Mouse (Mus musculus) layer of hippocampus, adult 9-11 months (tissue): ENCODE data around the gene Srrm4.

ENCODE experiments used
- DNase-seq: peaks from one replicate; pipeline ENCODE4 v3.0.0; 2022

Srrm4 gene

DNA sequence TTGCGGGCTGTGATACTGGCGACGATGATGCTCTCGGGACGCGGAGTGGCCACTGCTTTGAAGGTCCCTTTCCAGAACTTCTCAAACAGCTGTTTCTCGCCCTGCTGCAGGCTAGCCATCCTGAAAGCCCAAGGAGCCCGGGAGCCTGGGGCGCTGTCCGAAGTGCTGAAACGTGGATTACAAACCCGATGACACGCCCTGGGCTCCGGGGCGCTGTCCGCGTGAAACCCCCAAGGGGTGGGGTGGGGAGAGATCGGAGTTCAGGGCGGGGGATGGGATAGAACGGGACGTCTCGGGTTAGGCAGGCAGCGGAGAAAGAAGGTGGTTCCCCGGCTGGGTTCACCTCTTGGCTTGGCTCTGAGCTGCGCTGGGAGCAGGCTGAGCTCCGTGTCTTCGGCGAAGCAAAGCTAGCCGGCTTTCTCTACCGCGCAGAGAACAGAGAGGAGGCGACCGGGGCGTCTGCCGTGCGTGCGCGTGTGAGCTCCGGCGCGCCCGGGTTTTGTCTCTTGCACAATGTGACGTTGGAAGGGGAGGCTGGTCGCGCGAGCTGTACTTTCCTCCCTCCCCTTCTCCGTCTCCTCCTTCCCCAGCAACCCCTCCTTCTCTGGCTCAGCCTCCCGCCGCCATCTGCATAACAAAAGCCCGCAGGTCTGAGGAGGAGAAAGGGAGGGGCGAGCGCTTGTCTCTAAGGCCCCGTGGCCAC is at the start of gene Srrm4:
Gene Srrm4 (minus strand): TSS at position 472 of the 703 bp plus-strand sequence.
- peak; percentile 90 for DNase-seq

DNA sequence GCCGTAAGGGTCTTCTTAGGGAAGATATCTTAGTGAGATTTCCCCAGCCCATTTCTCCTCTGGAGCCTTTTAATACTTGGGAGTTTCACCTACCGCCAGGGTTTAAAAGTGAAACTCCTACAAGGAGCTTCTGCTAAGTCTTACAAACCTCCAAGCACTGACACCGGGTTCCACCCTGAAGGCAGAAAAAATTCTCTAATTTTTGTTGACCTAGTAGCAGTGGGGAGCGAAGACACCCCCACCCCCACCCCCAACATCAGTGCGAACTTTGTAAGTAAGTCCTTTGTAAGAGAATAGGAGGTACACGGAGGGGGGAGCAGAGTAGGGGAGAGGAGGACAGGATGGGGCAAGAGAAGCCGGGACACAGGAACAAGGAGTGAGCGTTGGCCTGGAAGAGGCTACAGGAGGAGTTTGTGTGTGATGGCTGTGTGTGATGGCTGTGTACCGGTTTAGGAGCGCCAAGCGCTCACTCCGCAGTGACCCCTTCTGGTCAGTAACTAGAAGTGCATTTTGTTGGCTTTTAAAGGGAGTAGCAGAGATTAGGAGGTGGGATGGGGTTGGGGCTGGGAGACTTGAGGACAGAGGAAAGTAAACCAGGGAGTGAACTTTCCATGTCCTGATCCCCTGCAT is 1.3 kb upstream of the Srrm4 start:
- DNase-seq, result no peak

DNA sequence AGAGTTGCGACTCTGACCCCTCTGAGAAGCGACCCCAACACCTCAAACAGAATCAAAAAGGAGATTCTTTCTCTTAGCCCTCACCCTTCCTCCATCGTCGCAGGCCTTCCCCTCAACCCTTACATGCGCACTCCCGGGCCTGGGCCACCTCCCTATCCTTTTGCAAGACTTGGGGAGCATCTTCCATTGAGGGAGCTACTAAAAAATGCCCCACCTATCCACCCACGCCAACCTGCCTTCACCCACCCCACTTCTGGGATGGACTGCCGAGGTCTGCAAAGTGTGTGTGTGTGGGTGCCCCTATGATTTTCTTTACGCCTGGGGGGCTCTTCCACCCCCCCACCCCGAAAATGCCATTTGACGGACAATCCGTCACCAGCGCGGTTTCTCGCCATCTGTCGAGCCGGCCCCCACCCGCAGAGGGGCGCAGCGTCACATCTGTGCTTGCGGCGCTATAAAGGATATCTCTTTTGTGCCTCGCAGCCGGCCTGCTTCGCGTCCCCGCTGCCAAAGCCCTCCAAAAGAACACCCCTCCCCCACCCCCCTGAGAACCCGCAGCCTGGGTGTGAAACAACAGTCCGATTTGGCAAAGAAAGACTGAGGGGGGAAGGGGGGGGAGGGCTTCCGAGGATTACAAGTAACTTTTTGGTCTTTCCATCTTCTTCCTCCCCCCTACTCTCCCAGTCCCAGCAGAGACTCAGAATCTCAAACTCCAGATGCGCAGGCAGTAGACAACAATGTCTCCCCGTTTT is 608 bp upstream of the Srrm4 start:
- no peak for DNase-seq

DNA sequence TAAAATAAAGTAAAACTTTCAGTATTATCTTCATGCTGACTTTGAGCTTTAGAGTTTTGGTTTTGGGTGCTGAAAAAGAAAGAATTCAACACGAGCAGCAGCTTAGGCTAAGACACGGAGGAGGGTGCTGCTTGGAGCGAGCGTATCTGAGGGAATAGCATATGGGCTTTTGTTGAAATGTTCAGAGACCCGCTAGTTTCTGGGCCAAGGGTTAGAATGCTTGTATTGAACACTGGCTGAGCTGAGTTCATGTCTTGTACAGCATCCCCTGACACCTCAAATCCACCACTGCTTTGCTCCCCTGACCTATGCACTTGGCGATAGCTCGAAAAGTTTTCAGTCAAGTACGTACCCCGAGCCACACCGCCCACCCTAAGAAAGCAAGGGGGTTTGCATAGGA is 919 bp downstream of the Srrm4 start:
- no peak for DNase-seq

DNA sequence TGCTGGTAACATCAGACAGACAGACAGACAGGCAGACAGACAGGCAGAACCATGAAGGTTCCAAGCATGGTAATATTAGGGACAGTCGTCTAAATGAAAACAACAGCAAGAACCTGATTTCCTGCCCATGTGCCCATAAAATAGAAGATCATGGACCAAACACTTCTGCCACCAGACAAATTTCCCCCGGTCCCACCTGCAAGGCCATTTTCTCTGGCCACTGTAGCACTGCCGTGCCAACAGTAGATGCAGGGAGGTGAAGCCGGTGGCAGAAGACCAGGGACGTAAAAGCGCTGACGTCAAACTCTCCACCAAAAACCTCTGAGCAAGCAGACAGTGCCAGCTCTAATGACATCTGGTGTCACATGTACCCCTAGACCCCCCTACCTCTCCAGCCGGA is 2.0 kb downstream of the Srrm4 start:
- no peak for DNase-seq

DNA sequence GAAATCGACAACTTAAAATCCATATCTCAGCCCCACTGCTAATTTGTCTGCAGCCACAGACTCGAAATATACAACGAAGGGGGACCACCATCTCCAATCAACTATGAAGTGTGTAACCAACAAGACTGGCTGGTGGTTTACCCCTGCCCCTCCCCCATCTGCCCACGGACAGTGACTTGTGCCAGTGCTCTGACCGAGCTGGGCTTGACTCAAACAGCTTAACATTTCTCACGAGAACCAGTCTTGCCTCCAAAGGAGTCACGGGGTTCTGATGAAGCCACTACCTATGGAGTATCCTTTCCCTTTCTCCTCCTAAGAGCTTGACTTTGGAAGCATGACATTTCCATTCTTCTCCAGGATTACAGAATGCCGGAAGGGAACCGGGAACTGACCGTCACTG is 2.8 kb downstream of the Srrm4 start:
- no peak for DNase-seq

DNA sequence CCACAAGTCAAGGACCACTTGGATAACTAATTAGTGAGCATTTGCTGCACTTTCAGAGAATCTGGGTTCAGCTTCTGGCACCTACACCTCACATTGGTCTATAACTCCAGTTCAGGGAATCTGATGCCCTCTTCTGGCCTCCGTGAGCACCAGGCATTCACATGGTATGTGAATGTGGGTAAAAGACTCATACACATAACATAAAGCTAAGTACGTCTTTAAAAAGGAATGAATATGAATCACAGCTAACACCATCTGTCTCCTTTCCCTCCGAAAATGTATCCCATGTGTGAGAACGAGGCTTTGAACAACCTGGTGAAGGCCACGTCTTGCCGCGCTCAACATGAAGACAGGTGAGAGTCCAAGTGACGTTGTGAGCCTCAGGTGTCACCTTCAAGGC is 12.1 kb downstream of the Srrm4 start:
- DNase-seq, result no peak

DNA sequence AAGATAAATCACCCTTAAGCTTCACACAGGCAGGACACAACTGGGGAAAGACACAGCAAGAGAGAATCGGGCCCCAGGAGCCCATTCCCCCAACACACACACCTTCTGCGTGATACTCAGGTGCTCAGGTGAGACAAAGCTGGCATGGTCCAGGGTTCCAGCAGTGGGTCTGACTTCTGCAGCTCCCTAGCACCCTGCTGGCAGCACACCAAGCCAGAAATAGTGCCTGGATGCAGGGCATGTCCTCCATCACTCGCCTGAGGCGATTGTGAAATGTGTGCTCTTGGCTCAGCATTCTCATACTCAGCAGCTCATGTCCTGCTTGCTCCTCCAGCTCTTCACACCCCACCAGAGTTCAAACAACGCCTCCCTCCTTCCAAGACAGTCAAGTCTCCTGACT is 14.5 kb downstream of the Srrm4 start:
- DNase-seq, result no peak

DNA sequence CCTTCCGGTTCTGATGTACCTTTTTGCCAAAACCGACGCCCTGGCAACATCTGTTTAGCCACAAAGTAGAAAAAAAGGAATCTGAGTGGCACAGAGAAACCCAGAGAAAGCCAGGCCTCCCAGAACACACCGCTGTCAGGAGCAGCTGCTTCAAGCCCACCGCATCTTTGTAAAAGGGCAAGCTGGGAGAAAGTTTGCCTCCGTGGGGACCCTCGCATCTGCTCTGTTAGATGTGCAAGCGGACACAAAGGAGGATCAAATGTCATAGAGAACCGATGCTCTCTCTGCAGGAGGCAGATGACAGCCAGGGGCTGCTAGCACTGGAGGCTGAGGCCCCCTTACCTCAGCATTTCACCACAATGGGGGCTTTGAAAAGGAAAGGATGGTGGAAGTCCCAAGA is 18.3 kb downstream of the Srrm4 start:
- no peak for DNase-seq

DNA sequence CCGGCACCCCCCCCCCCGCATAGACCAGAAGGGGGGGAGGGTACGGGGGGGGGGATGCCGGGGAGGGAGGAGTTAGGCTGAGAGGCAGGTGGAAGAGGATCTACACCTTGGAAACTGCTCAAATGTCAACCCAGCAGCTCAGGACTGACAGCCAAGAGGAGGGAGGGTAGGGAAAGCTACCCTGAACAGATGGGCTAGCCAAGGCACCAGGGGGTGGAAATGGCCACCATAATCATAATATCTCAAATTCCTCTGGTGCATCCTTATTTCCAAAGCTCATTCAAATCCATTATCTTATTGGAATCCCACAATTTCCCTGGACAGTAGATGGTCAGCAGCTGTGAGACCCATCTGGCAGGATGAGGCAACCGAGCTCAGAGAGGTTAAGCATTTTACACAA is 19.7 kb downstream of the Srrm4 start:
- no peak for DNase-seq

DNA sequence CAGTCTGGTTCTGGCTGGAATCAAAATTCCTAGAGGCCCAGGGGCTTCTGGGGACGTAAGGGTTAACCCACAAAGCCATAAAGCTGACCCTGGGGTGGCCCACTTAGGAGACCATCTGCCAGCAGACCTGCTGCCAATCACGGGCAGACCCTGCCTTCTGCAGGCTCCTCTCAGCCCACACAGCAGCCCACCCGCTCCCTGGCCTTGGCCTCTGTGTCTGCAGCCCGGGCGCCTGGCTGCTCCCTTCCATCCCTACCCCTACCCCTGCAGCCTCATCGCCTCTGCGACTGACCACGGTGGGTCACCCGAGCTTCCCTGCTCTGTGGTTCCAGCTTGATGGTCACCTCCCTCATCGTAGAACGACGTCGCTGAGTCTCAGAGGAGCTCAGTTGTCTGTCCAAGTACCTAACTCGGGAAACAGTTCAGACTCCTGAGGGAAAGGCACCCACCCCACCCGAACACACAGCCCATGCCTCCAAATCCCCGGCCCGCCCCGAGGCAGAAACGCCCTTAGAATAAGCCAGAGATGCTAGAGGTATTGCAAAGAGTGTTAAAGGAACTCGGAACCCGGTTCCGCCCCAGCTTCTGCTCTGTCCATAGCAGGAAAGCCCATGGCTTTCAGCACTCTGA is 20.3 kb downstream of the Srrm4 start:
- DNase-seq, result no peak

DNA sequence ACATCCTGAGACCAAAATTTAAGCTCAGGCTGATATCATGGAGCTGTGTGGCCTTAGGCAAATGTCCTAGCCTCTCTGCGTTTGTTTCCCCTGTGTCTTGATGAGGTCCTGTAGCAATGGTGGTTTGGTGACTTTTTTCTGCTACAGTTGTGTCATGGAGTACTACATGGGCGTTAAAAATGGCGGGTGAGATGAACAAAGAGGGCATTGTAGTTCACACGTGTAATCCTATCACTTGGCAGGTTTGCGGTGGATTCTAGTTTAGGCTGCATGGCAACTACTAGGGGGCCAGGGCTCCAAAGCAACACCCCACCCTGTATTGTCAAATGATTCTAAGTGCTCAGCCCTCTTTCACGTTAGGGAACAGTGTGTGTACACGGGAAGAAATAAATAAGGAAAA is 21.1 kb downstream of the Srrm4 start:
- no peak for DNase-seq

DNA sequence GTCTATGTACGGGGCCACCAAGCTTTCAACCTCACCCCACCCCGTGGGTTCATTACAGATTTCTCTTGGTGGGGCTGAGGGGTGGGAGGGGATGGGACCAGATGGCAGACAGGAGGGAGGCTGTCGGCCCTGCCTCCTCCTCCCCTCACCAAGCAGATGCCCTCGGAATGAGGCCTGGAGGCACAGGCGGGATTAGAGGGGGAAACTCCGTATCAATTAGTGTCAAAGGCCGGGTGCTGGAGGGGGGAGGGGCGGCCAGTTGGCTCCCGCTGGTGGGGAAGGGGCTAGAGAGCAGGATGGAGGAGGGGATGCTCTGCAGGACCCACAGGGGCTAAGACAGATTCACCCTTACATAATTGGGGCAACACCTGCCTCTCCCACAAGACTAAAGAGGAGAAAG is 22.0 kb downstream of the Srrm4 start:
- no peak for DNase-seq

DNA sequence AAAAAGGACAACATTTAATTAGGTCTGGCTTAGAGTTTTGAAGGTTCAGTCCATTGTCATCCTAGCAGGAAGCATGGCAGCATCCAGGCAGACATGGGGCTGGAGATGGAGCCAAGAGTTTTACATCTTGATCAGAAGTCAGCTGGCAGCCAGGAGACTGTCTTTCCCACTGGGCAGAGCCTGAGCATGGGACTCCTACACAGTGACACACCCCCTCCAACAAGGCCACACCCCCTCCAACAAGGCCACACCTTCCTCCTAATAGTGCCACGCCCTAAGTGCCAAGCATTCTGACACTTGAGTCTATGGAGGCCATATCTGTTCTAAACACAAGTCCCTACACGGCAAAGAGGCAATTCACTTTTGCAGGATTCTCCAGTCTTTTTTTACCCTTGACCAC is 23.6 kb downstream of the Srrm4 start:
- no peak for DNase-seq

DNA sequence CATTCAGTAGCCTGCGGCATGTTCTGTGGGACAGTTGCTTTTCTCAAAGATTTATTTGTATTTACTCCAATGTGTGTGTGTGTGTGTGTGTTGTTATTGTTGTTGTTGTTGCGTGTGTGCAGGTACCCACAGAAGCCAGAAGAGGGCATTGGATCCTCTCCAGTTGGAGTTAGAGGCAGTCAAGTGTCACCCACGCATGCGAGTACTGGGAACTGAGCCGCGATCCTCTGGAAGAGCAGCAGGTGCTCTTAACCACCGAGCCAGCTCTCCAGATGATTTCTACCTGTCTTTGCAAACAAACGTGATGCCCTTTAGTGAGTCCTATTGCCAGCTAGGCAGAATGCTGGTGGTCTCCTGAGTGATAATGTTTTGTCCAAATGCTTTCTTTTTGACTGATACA is 24.3 kb downstream of the Srrm4 start:
- DNase-seq, result no peak

DNA sequence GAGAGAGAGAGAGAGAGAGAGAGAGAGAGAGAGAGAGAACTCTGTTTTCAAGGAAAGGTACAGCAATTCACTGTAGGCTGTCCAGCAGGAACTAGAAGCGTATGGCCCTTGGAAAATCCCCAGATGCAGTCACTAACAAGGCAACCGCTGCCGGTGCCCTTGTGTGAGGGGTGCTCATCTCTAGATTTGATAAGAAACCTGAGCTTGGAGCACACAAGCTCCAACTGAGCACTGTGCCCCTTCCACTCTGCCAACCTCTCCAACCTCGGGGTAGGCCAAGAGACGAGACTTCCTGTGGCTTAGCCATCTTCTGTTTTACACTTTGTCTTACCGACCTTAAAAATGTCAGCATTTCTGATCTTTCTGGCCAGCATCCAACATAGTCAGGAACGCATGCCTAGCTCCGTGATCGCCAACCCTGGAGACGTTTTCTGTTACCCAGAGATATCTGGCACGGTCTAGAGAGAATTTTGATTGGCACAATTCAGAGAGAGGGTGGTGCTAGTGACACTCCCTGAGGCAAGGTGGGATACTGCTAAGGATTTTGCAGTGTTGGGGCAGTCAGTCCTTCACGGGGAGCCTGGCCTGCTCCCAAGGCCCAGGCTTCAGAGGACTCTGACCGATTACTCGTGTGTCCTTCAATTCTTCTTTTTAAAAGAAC is 25.1 kb downstream of the Srrm4 start:
- no peak for DNase-seq

DNA sequence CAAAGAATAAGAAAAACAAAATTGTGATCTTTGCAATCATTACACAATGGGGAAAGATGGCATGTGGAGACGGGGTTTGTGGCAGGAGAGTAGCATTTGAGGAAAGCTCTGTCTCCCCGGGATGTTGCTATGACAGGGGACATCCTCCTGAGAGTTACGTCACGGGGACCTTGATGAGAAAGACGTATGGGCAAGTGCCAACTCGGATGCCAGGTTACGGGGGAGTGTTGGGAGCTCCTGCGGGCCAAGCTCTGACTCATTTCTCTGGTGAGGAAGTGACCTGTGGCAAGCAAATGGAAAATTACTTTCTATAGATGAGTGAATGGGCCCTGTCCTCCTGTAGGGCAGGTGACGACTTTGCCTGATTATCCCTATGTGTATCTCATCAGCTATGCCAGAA is 26.0 kb downstream of the Srrm4 start:
- DNase-seq, result no peak

DNA sequence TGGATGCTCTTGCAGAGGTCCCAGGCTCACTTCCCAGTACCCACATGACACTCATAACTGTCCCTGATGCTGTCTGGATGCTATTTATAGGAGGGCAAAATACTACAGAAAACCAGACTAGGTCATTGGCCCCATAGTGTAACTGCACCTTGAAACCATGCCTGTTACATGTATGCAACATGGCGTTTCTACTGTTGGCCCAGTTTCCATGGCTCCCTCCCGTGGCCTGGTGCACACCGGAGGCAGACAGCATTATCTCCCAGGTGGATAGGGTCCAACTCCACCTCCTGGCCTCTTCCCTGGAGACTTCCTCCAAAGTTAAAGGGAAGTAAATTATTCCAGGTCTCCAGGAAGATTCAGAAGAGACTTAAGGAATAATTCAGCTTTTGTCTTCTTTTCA is 27.2 kb downstream of the Srrm4 start:
- DNase-seq, result no peak

DNA sequence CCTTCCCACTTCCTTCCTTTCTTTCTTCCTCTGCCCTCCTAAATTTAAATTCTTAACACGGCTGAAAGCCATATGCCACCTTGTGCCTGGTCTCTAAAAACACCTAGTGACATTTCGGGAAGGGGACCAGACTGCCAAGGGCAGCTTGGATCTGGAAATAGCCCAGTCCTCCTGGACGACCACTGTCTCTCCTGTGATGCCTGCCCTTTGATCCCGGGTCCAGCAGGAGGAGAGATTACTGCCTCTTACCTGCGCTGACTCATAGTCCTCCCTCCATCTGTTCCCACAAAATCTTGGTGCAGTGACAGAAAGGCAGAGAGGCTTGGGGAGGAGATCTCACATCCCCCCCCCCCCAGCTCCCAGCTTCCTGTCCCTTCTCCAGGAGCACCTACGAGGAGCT is 27.9 kb downstream of the Srrm4 start:
- no peak for DNase-seq

DNA sequence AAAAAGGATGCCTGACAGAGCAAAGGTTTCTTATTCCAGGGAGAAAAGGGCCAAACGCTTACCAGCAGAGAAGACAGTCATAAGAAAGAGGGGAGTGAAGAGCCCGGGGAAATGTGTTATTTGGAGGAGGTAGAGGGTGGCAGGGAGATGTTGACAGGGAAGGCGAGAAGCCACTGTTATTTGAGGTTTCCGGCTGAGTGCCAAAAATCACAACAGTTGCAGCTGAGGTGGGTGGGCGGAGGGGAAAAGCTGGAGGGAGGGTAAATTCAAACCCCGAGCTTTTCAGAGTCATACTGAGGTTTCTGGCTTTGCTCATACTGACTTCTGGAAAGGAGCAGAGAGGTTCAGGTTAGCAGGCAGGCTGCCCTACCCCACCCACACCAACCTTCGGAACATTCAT is 32.5 kb downstream of the Srrm4 start:
- DNase-seq, result peak; percentile 20

DNA sequence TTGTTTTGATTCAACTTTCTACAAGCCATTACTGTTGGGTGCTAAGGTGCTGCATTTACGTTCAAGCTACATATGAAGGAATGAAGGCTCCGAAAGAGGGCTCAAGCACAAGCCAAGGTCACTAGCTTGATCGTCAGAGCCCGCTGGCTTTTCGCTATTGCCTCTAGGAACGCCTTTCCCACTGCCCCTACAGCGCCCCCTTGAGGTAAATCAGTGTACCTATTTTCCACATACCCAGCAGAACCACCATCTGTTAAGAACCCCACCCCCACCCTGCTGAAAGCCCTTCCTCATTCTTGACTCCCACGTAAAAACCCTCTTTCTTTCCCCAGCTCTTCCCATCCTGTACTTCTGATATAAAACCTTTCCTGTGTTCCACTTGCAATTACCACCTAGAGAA is 35.0 kb downstream of the Srrm4 start:
- no peak for DNase-seq

DNA sequence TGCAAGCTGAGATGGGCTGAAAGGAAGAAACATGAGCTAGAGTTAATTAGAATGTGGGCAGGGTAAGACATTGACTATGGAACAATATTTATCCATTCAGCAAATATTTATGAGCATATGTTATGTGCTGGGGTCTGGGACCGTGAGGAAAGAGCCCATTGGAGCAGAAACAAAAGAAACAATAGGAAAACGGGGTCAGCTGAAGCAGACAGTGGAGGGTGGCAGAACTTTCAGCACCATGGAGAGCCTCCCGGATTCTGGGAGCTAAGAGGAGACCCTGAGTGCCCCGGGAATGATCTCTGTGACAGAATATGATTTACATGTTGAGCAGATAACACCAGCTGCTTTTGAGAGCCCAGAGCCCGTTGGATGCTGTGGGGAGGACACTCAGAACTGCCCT is 37.7 kb downstream of the Srrm4 start:
- DNase-seq, result no peak

DNA sequence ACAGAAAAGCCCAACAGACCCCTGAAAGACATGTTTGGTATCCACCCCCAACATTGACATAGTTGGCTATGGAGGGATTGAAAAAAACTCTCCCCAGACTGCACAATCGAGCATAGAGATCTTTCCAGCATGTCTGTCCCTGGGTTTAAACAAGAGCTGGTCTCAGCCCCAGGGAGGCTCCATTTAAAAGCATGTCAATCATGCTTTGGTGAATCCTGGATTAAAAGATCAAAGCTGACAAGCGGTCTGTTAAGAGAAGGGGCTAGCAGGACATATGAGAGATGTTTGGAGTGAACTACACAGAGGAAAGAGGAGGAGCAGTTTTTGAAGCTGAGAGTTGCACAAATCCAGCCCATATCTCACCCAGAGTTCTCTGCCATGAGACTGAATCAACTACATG is 38.5 kb downstream of the Srrm4 start:
- no peak for DNase-seq
